ENCODE assay signal across 9 mouse cellular contexts in the genomic region with DNA sequence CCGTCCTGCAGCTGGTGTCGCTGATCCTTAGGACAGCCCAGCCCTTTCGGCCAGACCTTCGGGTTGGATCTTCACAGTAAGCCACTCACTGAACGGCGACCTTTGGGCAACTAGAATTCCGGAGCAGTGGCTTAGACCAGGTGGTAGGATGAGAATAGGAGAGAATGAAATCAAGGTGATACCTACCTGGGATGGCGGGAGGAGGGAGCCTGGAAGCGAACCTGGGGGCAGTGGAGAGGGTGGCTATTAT. TPM values are rescaled to one million over a fixed set of nuclear protein-coding genes. Genes with fewer than 3 reads are reported as not detected.
A peak's percentile ranks its signal among the peaks of the same experiment; 100 is the strongest.
DNase-seq lines count a peak whose midpoint lies in the region; ATAC-seq and TF ChIP-seq lines count a peak whose summit lies in the region.
"Had no signal": no experiment of that assay in that cellular context is flagged by ENCODE, and none has a peak within 500 bp of the region (broad histone marks: within the 10 kb centered on the region; RNA-seq: fewer than 3 reads in every experiment).

No protein-coding gene starts in this region.

- TF ChIP-seq POLR2A in bone marrow, adult 2 months (IDR thresholded peaks at IDR 0.05; ENCODE audit: borderline replicate concordance, control insufficient read depth, low read depth, low read length) = no peak

- peak overlapping the region; percentile 80 for H3K9ac ChIP-seq in heart, embryonic 12.5 days
- no peak overlapping the region for H3K9ac ChIP-seq in hindbrain, embryonic 14.5 days

- H3K27ac ChIP-seq in heart, embryonic 12.5 days (ENCODE audit: poor library complexity, severe bottlenecking) = no peak overlapping the region
- no peak overlapping the region for H3K27ac ChIP-seq in bone marrow, adult 2 months (ENCODE audit: control insufficient read depth, insufficient read depth, low read depth, low read length, poor library complexity)
- H3K27ac ChIP-seq in hindbrain, embryonic 14.5 days = no peak overlapping the region
- H3K27ac ChIP-seq in midbrain, embryonic 10.5 days (replicated peaks) = no peak overlapping the region; the same call in 1 of the 2 replicates

- H3K4me2 ChIP-seq in heart, embryonic 12.5 days = peak overlapping the region; percentile 99
- peak overlapping the region; percentile 98 for H3K4me2 ChIP-seq in hindbrain, embryonic 14.5 days (replicated peaks)

- TF ChIP-seq CTCF in bone marrow, adult 2 months (IDR thresholded peaks at IDR 0.05; ENCODE audit: control insufficient read depth, insufficient read depth, low read length) = 0 out of 2 replicates have a peak, but pooled peaks have one; percentile 8

- under 1% methylated on average over 9 of the region's 9 CpGs for WGBS in heart, embryonic 12.5 days
- WGBS in bone marrow, adult 2 months = 4% methylated on average over 9 of the region's 9 CpGs
- 2% methylated on average over 9 of the region's 9 CpGs for WGBS in hindbrain, embryonic 14.5 days
- WGBS in midbrain, embryonic 10.5 days = 1% methylated on average over 9 of the region's 9 CpGs

- no peak for DNase-seq in heart, postnatal 36 days
- DNase-seq in hindbrain, embryonic 14.5 days (ENCODE audit: low spot score) = no peak
- DNase-seq in midbrain, embryonic 10.5 days (ENCODE audit: low spot score) = no peak
- DNase-seq in T-cell, adult 2 months (ENCODE audit: low spot score) = no peak
- DNase-seq in ovary, postnatal 14 days (ENCODE audit: low spot score) = no peak
- no peak for DNase-seq in urinary bladder, postnatal 14 days (ENCODE audit: low spot score)
- DNase-seq: right cerebral cortex, adult 18-20 months had no signal

- peaks cover 10% of the 10 kb centered on the region for H3K4me1 ChIP-seq in heart, embryonic 12.5 days (replicated peaks)
- no peaks in the 10 kb centered on the region; the same call in none of the 2 replicates for H3K4me1 ChIP-seq in bone marrow, adult 2 months (ENCODE audit: control insufficient read depth, insufficient read depth, low read length)
- H3K4me1 ChIP-seq in hindbrain, embryonic 14.5 days (replicated peaks; ENCODE audit: control insufficient read depth, insufficient read depth, low read length) = peaks cover 13% of the 10 kb centered on the region
- H3K4me1 ChIP-seq in midbrain, embryonic 10.5 days = peaks cover 18% of the 10 kb centered on the region

- peaks cover 8% of the 10 kb centered on the region; the same call in 1 of the 2 replicates for H3K27me3 ChIP-seq in heart, embryonic 12.5 days (replicated peaks)
- H3K27me3 ChIP-seq in hindbrain, embryonic 14.5 days (ENCODE audit: control insufficient read depth, insufficient read depth, low read length) = peaks cover 27% of the 10 kb centered on the region
- peaks cover 43% of the 10 kb centered on the region for H3K27me3 ChIP-seq in midbrain, embryonic 10.5 days (ENCODE audit: low read depth, poor library complexity, severe bottlenecking)

- no peaks in the 10 kb centered on the region for H3K36me3 ChIP-seq in heart, embryonic 12.5 days
- H3K36me3 ChIP-seq in hindbrain, embryonic 14.5 days (replicated peaks; ENCODE audit: control insufficient read depth, insufficient read depth) = no peaks in the 10 kb centered on the region
- no peaks in the 10 kb centered on the region for H3K36me3 ChIP-seq in midbrain, embryonic 10.5 days

- no peak for ATAC-seq in heart, embryonic 12.5 days (ENCODE audit: insufficient number of reproducible peaks, low FRiP score)
- no peak; the same call in 1 of the 2 replicates for ATAC-seq in hindbrain, embryonic 14.5 days (ENCODE audit: low FRiP score)

- H3K9me3 ChIP-seq in heart, embryonic 12.5 days (replicated peaks) = no peaks in the 10 kb centered on the region
- H3K9me3 ChIP-seq in hindbrain, embryonic 14.5 days (ENCODE audit: control insufficient read depth, low read length) = no peaks in the 10 kb centered on the region
- no peaks in the 10 kb centered on the region for H3K9me3 ChIP-seq in midbrain, embryonic 10.5 days (replicated peaks)

- peak overlapping the region; percentile 81 for H3K4me3 ChIP-seq in heart, embryonic 12.5 days
- peak overlapping the region; percentile 7 for H3K4me3 ChIP-seq in bone marrow, adult 2 months (replicated peaks; ENCODE audit: control insufficient read depth, low read depth, low read length)
- H3K4me3 ChIP-seq in hindbrain, embryonic 14.5 days (replicated peaks; ENCODE audit: low read length) = peak overlapping the region; percentile 80
- H3K4me3 ChIP-seq in midbrain, embryonic 10.5 days = peak overlapping the region; percentile 83

- intact Hi-C loops in heart, postnatal 36 days (cut with DNase I) = no loop called here

RNA-seq across cellular contexts. Expression of a gene that starts 0.9 kb away (rescaled TPM):
- 0.92 and 1.1 TPM in 2 replicates for polyA plus RNA-seq in heart, embryonic 12.5 days (2016; fragmentation: Nextera tagmentation; extraction: Ambion mirVana)
- total RNA-seq in heart, postnatal 36 days (2021) = not detected
- not detected in 2 replicates for polyA plus RNA-seq in bone marrow, adult 2 months (2011; ENCODE audit: insufficient read depth, insufficient read length, low replicate concordance, missing spikeins)
- polyA plus RNA-seq in hindbrain, embryonic 14.5 days (2014; fragmentation: Nextera tagmentation; extraction: Ambion mirVana) = 0.86 and 1.3 TPM in 2 replicates
- 0.99 and 1.4 TPM in 2 replicates for polyA plus RNA-seq in midbrain, embryonic 10.5 days (2016; fragmentation: Nextera tagmentation; extraction: Ambion mirVana)

RNA-seq across cellular contexts. Expression of a gene that starts 34.1 kb away (rescaled TPM):
- polyA plus RNA-seq in heart, embryonic 12.5 days (2016; fragmentation: Nextera tagmentation; extraction: Ambion mirVana) = 190 and 196 TPM in 2 replicates
- total RNA-seq in heart, postnatal 36 days (2021) = 100 to 1,000 TPM; 120 to 147 TPM
- 49.0 and 74.4 TPM in 2 replicates for polyA plus RNA-seq in bone marrow, adult 2 months (2011; ENCODE audit: insufficient read depth, insufficient read length, low replicate concordance, missing spikeins)
- 169 and 181 TPM in 2 replicates for polyA plus RNA-seq in hindbrain, embryonic 14.5 days (2014; fragmentation: Nextera tagmentation; extraction: Ambion mirVana)
- polyA plus RNA-seq in midbrain, embryonic 10.5 days (2016; fragmentation: Nextera tagmentation; extraction: Ambion mirVana) = 243 and 272 TPM in 2 replicates

RNA-seq across cellular contexts. Expression of a gene that starts 34.3 kb away (rescaled TPM):
- polyA plus RNA-seq in heart, embryonic 12.5 days (2016; fragmentation: Nextera tagmentation; extraction: Ambion mirVana) = 29.6 and 31.8 TPM in 2 replicates
- total RNA-seq in heart, postnatal 36 days (2021) = 10 to 100 TPM; 21.2 to 24.5 TPM
- 10.8 and 23.7 TPM in 2 replicates for polyA plus RNA-seq in bone marrow, adult 2 months (2011; ENCODE audit: insufficient read depth, insufficient read length, low replicate concordance, missing spikeins)
- polyA plus RNA-seq in hindbrain, embryonic 14.5 days (2014; fragmentation: Nextera tagmentation; extraction: Ambion mirVana) = 56.7 and 58.9 TPM in 2 replicates
- polyA plus RNA-seq in midbrain, embryonic 10.5 days (2016; fragmentation: Nextera tagmentation; extraction: Ambion mirVana) = 54.8 and 59.6 TPM in 2 replicates

Comparison
In these comparisons a context has a peak if more than half of its experiments do, and no peak if none do; other contexts are left out.
1. H3K4me3 ChIP-seq: peak in every context shown above with its lines; median percentile 83 in midbrain, embryonic 10.5 days; 81 in heart, embryonic 12.5 days; 80 in hindbrain, embryonic 14.5 days; 7 in bone marrow, adult 2 months.